Mouse (Mus musculus): ENCODE data around the gene Inava. TPM values are rescaled to one million over a fixed set of nuclear protein-coding genes. Genes with fewer than 3 reads are reported as not detected.

The Inava gene
- total RNA-seq, 4 experiments from 2014 or later, result not detected

DNA sequence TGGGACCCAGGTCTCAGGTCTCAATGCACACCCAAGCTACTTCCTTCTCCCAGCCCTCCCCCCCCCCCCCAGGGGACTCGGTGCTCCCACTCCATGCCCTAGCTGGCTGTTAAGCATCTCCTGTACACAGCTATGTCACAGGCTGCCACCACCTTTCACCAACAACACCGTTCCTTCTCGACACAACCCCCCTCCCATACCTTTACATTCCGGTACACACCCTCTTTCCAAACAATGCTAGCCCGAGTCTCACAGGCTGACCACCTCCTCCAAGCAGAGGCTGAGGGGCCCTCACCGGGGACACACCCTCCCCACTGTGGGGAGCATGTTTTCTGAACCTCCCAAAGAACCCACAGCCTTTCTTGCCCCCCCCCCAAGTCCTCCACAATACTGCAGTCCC, 2.5 kb downstream of the Inava start:
- no peak for DNase-seq (ENCODE audit: low spot score in 2 of 2)

DNA sequence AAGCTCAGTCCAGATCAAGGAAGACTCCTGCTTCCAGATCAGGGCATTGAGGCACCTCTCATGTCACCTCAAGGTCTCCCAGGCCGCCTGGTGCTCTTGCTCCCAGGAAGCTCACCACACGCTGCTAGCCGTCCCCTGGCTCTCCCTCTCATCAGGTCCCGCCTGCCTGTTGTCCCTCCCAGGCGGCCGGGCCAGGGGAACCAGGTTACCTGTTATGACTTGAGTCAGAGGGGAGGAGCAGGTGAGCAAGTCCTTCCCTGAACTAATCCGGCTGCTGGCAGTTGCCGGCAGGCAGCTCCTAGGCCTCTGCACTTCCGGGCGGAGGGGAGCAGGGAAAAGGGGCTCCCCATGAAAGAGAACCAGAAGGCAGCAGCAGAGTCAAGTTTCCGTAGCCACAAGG, 3.9 kb downstream of the Inava start:
- no peak for DNase-seq (ENCODE audit: low spot score in 2 of 2)

DNA sequence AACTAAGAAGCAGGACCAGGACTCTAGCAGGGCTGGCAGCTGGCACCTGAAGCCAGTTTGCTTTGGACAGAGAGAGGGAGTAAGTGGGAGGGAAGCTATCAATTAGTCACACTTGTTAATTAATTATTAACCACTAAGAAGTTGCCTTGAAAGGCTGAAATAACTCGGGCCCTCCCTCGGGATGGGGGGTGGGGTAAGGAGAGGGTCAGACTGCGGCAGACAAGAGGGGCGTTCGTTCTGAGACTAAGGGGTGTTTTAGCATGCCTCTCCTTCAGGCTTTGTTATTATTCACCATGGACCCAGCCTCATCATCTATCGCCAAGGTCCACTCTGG, 5.1 kb downstream of the Inava start:
- DNase-seq (ENCODE audit: low spot score in 2 of 2), result no peak

- DNase-seq (ENCODE audit: low spot score in 2 of 2), result no peak
These were observed 5.6 kb downstream of the Inava start for GRCm38 (mm10) chr1:136228328-136229039.

DNA sequence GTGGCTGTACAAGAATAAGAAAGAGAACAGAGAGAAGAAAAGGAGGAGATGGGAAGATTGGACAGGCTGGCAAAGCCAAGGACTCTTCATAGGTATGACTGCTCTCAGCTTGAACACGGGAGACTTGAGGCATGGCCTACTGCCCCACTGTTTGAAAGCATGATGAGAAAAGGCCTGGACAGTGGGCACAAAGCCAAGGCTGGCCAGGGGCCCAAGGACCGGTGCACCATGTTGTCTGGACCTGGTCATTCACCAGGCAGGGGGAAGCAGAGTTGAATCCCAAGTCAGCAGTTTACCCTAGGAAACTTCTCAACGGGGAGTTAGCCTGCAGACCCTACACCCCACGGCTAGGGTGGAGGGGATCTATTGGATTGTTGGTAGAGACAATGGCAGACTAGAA, 6.2 kb downstream of the Inava start:
- no peak for DNase-seq (ENCODE audit: low spot score in 2 of 2)

GRCm38 (mm10) chr1:136226626-136227025, 7.4 kb downstream of the Inava start:
- DNase-seq (ENCODE audit: low spot score in 2 of 2), result no peak

DNA sequence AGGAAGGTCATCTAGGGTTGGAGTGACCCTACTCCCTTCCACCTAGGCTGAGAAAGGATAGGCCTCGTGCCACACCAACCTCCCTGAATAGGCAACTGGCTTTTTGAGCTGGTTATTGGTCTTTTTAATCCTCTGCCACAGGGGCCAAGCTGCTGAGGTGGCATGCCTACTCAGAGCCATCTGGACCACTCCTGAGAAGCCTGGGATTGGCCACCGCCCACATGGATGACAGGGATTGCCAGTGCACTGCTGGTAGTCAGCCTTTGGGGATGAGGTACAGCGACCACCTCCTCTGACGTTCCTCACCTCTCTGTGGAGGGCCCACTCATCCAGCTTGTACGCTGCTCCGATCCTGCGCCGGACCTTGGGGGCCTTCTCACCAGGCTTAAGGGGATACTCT, 8.2 kb downstream of the Inava start:
- DNase-seq (ENCODE audit: low spot score in 2 of 2), result no peak

GRCm38 (mm10) chr1:136223758-136224342, 10.2 kb downstream of the Inava start:
- no peak for DNase-seq (ENCODE audit: low spot score in 2 of 2)

DNA sequence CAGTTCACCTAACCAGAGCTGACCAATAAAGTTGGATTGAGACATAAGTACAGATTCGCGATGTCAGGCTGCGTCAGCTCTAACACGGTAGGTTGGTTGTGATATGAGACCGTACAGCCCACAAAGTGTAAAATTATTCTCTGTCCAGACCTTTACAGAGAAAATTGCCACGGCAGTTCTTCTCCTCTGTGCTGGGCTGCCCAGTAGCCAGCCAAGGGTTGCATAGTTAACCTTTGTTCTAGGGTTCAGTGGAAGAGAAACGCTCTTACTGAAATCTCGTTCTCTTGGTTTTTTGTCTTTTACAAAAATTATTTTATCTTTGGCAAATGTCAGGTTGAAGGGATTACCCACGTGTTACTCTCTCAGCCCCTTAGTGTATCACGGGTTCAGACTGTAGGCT, 11.7 kb downstream of the Inava start:
- no peak for DNase-seq (ENCODE audit: low spot score in 2 of 2)

GRCm38 (mm10) chr1:136220037-136220871, 13.8 kb downstream of the Inava start:
- DNase-seq (ENCODE audit: low spot score in 2 of 2), result no peak

DNA sequence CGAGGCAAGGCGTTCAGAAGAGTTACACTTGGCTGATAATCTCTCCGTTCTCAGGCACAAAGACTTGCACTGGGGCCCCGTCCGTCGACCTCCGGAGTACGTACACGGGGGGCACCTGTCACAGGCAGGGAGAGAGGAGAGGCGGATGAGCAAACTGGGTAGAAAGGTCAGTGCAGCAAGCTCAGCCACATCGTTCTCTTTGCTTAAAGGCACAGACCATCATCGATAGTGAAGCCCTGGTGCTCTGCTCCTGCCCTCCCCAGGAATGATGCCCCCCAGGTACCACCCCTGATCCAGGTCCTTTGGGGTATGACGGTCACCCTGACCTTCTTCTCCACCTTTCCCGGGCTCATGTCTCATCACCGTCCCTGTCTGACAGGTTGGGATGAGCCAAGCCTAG, 19.8 kb downstream of the Inava start:
- DNase-seq (ENCODE audit: low spot score in 2 of 2), result no peak

- no peak for DNase-seq (ENCODE audit: low spot score in 2 of 2)
These were observed 21.3 kb downstream of the Inava start, which contains the start of gene Mroh3 for GRCm38 (mm10) chr1:136212803-136213202. TSS of gene Mroh3 (minus strand) at chr1:136212828.

DNA sequence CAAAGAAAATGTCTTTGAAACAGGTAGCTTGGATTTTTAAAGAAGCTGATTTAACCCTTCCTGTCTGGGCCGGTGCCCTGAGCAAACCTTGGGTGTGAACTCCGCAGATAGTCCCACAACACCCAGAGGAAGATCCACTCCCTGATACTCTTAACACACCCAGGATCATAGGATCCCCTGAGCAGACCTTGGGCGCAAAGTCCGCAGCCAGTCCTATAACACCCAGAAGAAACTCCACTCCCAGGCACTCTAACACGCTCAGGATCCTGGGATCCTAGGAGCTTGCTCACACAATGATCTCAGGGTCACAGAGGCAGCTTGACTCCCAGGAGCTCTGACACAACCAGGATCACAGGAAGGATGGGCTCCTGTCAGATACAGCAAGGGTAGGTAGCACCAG, 44.0 kb downstream of the Inava start:
- DNase-seq (ENCODE audit: low spot score in 2 of 2), result no peak

DNA sequence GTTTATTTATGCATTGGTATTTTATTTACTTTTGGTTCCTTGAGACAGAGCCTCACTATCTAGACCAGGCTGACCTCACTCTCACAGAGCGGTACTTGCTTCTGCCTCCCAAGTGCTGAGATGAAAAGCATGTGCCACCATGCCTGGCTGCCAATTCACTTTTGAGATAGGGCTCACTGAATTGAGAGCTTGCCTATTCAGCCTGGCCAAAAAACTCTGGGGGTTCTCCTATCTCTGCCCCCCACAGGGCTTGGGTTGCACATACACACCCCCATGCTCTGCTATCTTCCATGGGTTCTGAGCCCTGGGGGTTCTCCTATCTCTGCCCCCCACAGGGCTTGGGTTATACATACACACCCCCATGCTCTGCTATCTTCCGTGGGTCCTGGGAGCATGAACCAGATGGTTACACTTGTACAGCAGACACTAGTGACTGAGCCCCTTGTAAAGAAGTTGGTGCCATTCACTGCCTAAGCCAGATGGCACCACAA, 54.5 kb downstream of the Inava start:
- DNase-seq (ENCODE audit: low spot score in 2 of 2), result no peak

- no peak for DNase-seq (ENCODE audit: low spot score in 2 of 2)
These were observed 55.3 kb downstream of the Inava start for GRCm38 (mm10) chr1:136178741-136179140.

GRCm38 (mm10) chr1:136177085-136177484, 57.0 kb downstream of the Inava start:
- no peak for DNase-seq (ENCODE audit: low spot score in 2 of 2)

DNA sequence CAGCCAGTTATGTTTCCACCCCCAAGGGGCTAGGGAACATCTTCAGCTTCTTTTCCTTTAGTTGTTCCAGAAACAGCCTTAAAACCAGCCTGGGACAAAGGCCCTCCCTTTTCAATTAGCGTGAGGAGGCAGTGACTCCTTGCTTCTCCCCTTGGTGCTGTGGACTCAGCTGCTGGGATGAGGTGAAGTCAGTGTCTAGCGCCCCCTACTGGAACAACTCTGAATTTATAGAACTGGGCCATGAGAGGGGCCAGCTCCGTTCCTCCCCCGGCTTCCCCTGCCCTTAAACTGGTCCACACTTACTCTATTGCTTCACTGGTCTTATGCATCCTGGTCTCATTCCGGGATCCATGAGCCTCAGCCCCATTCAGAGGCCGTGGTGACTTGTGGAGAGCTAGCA, 58.9 kb downstream of the Inava start:
- peak in 1 of 2 experiments; percentile 24 for DNase-seq (ENCODE audit: low spot score in 2 of 2)

DNA sequence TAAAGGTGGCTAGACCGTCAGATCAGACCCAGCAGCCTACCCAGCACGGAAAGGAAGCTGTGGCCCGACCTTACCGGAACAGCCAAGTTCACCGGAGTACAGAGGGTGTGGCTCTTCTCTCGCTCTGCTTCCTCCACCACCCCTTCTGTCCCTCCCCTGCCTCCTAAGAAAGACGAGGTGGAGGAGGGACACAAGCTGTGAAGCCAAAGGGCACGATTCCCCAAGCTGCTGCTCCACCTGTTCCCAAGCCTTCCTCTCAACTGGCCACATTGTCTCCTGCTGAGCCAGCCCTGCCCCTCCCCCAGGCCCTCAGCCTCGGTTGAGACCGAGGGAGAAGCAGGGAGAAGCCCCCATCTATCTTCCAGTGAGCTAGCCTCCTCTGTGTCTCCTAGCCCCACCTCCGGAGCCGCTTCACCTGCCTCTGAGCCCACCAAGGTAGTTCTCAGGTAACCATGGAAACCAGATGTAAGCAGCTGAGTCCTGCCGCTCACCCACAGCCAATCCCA, 59.9 kb downstream of the Inava start:
- no peak for DNase-seq (ENCODE audit: low spot score in 2 of 2)

DNA sequence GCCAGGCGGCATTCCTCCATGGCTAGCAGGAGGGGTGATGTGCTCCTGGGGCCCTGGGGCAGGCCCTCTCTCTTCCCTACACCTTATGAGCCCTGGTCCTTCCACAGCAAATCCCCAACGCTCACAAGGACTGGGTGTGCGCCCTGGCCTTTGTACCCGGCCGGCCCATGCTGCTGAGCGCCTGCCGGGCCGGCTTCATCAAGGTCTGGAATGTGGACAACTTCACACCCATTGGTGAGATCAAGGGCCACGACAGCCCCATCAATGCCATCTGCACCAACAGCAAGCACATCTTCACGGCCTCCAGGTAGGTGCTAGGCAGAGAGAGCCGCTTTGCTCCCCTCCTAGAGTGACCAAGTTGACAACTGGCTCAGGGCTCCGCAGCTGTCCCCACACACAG, 61.4 kb downstream of the Inava start:
- DNase-seq (ENCODE audit: low spot score in 2 of 2), result no peak

DNA sequence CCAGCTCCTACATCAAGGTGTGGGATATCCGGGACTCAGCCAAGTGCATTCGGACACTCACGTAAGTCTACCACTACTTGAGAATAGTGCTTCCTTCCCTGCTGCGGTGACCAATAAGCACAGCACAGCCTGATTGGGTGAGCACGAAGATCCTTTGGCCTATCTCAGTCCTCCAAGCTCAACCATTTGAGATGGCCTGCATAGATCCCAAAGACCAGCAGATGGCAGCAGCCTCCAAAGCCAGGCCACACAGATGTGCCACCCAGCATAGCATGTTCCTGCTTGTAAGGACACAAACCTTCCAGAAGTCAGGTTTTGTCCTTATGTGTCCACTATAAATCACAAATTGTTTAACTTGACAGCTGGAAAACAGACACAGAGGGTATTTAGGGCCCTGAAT, 64.0 kb downstream of the Inava start:
- DNase-seq (ENCODE audit: low spot score in 2 of 2), result peak; percentile 26 to 46

GRCm38 (mm10) chr1:136167657-136168056, 66.4 kb downstream of the Inava start:
- no peak for DNase-seq (ENCODE audit: low spot score in 2 of 2)

- no peak for DNase-seq (ENCODE audit: low spot score in 2 of 2)
These were observed 68.6 kb downstream of the Inava start for GRCm38 (mm10) chr1:136165436-136165835.

Measured in gastrocnemius, adult 8-10 months (tissue).